Mouse (Mus musculus) ovary, postnatal 10 days (tissue): Measurements from ENCODE around the gene Arhgdig.
A peak's percentile ranks its signal among the peaks of the same experiment; 100 is the strongest.

Source experiments
- DNase-seq: peaks from one replicate; pipeline ENCODE4 v3.0.0; 2022; ENCODE audit warnings: low spot score

The Arhgdig gene

GRCm38 (mm10) chr17:26207686-26208085, at the start of gene Arhgdig:
Gene Arhgdig (minus strand): TSS chr17:26207786.
- DNase-seq: no peak

- DNase-seq: no peak
Observed at GRCm38 (mm10) chr17:26255313-26255712, 47.7 kb upstream of the Arhgdig start.

GRCm38 (mm10) chr17:26253399-26253798, 45.8 kb upstream of the Arhgdig start:
- DNase-seq: no peak

- peak; percentile 95 for DNase-seq
Observed at GRCm38 (mm10) chr17:26252539-26253251, 45.1 kb upstream of the Arhgdig start, which contains the start of gene Luc7l. Gene Luc7l (plus strand): TSS chr17:26252896.

GRCm38 (mm10) chr17:26251886-26252538, 44.4 kb upstream of the Arhgdig start:
- DNase-seq: no peak

- DNase-seq: peak; percentile 81
Observed at GRCm38 (mm10) chr17:26244101-26244841, 36.7 kb upstream of the Arhgdig start, which contains the start of gene Fam234a. Gene Fam234a (minus strand): TSS chr17:26244242.

GRCm38 (mm10) chr17:26243471-26244100, 36.0 kb upstream of the Arhgdig start:
- no peak for DNase-seq

- DNase-seq: no peak
Observed at GRCm38 (mm10) chr17:26240990-26241389, 33.4 kb upstream of the Arhgdig start.

GRCm38 (mm10) chr17:26240120-26240790, 32.7 kb upstream of the Arhgdig start:
- DNase-seq: no peak

GRCm38 (mm10) chr17:26239551-26239950, 32.0 kb upstream of the Arhgdig start:
- DNase-seq: no peak

- DNase-seq: no peak
Observed at GRCm38 (mm10) chr17:26237667-26238066, 30.1 kb upstream of the Arhgdig start.

GRCm38 (mm10) chr17:26235077-26235815, 27.7 kb upstream of the Arhgdig start:
- no peak for DNase-seq

GRCm38 (mm10) chr17:26234386-26234785, 26.8 kb upstream of the Arhgdig start:
- no peak for DNase-seq

GRCm38 (mm10) chr17:26232863-26233262, 25.3 kb upstream of the Arhgdig start:
- DNase-seq: no peak

GRCm38 (mm10) chr17:26231156-26231555, 23.6 kb upstream of the Arhgdig start:
- no peak for DNase-seq

GRCm38 (mm10) chr17:26229776-26230175, 22.2 kb upstream of the Arhgdig start:
- no peak for DNase-seq

GRCm38 (mm10) chr17:26225150-26225549, 17.6 kb upstream of the Arhgdig start:
- no peak for DNase-seq

GRCm38 (mm10) chr17:26221508-26221907, 13.9 kb upstream of the Arhgdig start:
- DNase-seq: no peak

- DNase-seq: no peak
Observed at GRCm38 (mm10) chr17:26212681-26213080, 5.1 kb upstream of the Arhgdig start.

- DNase-seq: no peak
Observed at GRCm38 (mm10) chr17:26212241-26212640, 4.7 kb upstream of the Arhgdig start.

GRCm38 (mm10) chr17:26206392-26206791, 1.2 kb downstream of the Arhgdig start:
- no peak for DNase-seq
